Mouse (Mus musculus): ENCODE data around the gene H2-Aa.

GRCm38 (mm10) chr17:34309225-34309624, 21.6 kb upstream of the H2-Aa start:
- TF ChIP-seq POLR2A (IDR thresholded peaks at IDR 0.05; ENCODE audit: insufficient read length, low read depth) (no peak), POLR2AphosphoS2 (IDR thresholded peaks at IDR 0.05; ENCODE audit: insufficient read length, low read depth) (no peak), MYOG (IDR thresholded peaks at IDR 0.05; ENCODE audit: control insufficient read depth in 1 of 3, insufficient read depth in 1 of 3, insufficient read length in 2 of 3, low read depth in 2 of 3) (no peak), TCF12 (IDR thresholded peaks at IDR 0.05; ENCODE audit: insufficient read depth, poor library complexity, severe bottlenecking) (no peak), USF1 (IDR thresholded peaks at IDR 0.05; ENCODE audit: low read depth) (no peak), SRF (IDR thresholded peaks at IDR 0.05; ENCODE audit: control insufficient read depth, insufficient read length, low read depth) (no peak), MYOD1 (IDR thresholded peaks at IDR 0.05; ENCODE audit: control insufficient read depth in 1 of 3, insufficient read length in 2 of 3, low read depth in 2 of 3) (no peak)
